Mouse (Mus musculus): Measurements from ENCODE around the gene Mink1. TPM values are rescaled to one million over a fixed set of nuclear protein-coding genes. Genes with fewer than 3 reads are reported as not detected.
A peak's percentile ranks its signal among the peaks of the same experiment; 100 is the strongest.
"Not testable (repeated sequence)": the region's sequence is repeated elsewhere in the genome, so short reads cannot be mapped to it uniquely, and the experiment has no call there.

The Mink1 gene
- 16.7 and 20.3 TPM in 2 replicates for polyA plus RNA-seq (2015; fragmentation: Nextera tagmentation; extraction: Ambion mirVana)

GRCm38 (mm10) chr11:70562287-70562994, at the start of gene Mink1:
Mink1 (plus strand) TSS chr11:70562881.
- H3K36me3 ChIP-seq, result no peaks in the 10 kb centered on the region
- H3K9me3 ChIP-seq (replicated peaks), result no peaks in the 10 kb centered on the region
- H3K27me3 ChIP-seq, result no peaks in the 10 kb centered on the region
- ATAC-seq (ENCODE audit: insufficient number of reproducible peaks, low FRiP score, low TSS enrichment, low read depth), result peak; percentile 91
- H3K4me1 ChIP-seq, result peaks cover 35% of the 10 kb centered on the region
- under 1% methylated on average over 50 of the region's 57 CpGs for WGBS
- H3K9ac ChIP-seq, result peak within 1 kb of the TSS; percentile 74
- peak within 1 kb of the TSS; percentile 94 for H3K4me3 ChIP-seq (replicated peaks)
- H3K4me2 ChIP-seq (replicated peaks), result peak within 1 kb of the TSS; percentile 92
- H3K27ac ChIP-seq (replicated peaks), result peak within 1 kb of the TSS; percentile 92

GRCm38 (mm10) chr11:70513520-70513919, 49.2 kb upstream of the Mink1 start:
- no peaks in the 10 kb centered on the region for H3K9me3 ChIP-seq (replicated peaks)
- no peak for ATAC-seq (ENCODE audit: insufficient number of reproducible peaks, low FRiP score, low TSS enrichment, low read depth)
- H3K4me1 ChIP-seq, result peaks cover 7% of the 10 kb centered on the region; the same call in 1 of the 2 replicates
- H3K4me2 ChIP-seq (replicated peaks), result no peak overlapping the region
- H3K9ac ChIP-seq, result no peak overlapping the region
- H3K4me3 ChIP-seq (replicated peaks), result no peak overlapping the region
- H3K36me3 ChIP-seq, result no peaks in the 10 kb centered on the region
- no peak overlapping the region for H3K27ac ChIP-seq (replicated peaks)
- peaks cover 6% of the 10 kb centered on the region; the same call in 1 of the 2 replicates for H3K27me3 ChIP-seq
- 51% methylated on average over 11 of the region's 11 CpGs for WGBS

GRCm38 (mm10) chr11:70514288-70514687, 48.4 kb upstream of the Mink1 start, which contains the start of gene Vmo1:
Vmo1 (minus strand) TSS chr11:70514616.
- ATAC-seq (ENCODE audit: insufficient number of reproducible peaks, low FRiP score, low TSS enrichment, low read depth), result no peak
- Histone ChIP-seq H3K4me2 (replicated peaks) (no peak within 1 kb of the TSS), H3K9ac (no peak within 1 kb of the TSS), H3K9me3 (replicated peaks) (no peaks in the 10 kb centered on the region), H3K4me1 (peaks cover 8% of the 10 kb centered on the region), H3K27ac (replicated peaks) (no peak within 1 kb of the TSS), H3K27me3 (peaks cover 6% of the 10 kb centered on the region; the same call in 1 of the 2 replicates), H3K4me3 (replicated peaks) (no peak within 1 kb of the TSS), H3K36me3 (no peaks in the 10 kb centered on the region)
- WGBS, result 87% methylated on average over 7 of the region's 7 CpGs

- WGBS, result 30% methylated on average over 2 of the region's 2 CpGs
Measured at GRCm38 (mm10) chr11:70516352-70516751, 46.3 kb upstream of the Mink1 start.

GRCm38 (mm10) chr11:70518436-70518835, 44.2 kb upstream of the Mink1 start:
- Histone ChIP-seq H3K9me3 (replicated peaks) (no peaks in the 10 kb centered on the region), H3K36me3 (no peaks in the 10 kb centered on the region), H3K4me2 (replicated peaks) (no peak overlapping the region), H3K4me1 (peaks cover 15% of the 10 kb centered on the region), H3K27me3 (peaks cover 10% of the 10 kb centered on the region), H3K9ac (no peak overlapping the region), H3K4me3 (replicated peaks) (no peak overlapping the region), H3K27ac (replicated peaks) (no peak overlapping the region)
- no peak for ATAC-seq (ENCODE audit: insufficient number of reproducible peaks, low FRiP score, low TSS enrichment, low read depth)
- 40% methylated on average over 1 of the region's 1 CpGs for WGBS

More at GRCm38 (mm10) chr11:70516352-70516751, 46.3 kb upstream of the Mink1 start:
- peaks cover 16% of the 10 kb centered on the region for H3K27me3 ChIP-seq
- ATAC-seq (ENCODE audit: insufficient number of reproducible peaks, low FRiP score, low TSS enrichment, low read depth), result no peak
- H3K27ac ChIP-seq (replicated peaks), result no peak overlapping the region
- H3K9me3 ChIP-seq (replicated peaks), result no peaks in the 10 kb centered on the region
- H3K9ac ChIP-seq, result no peak overlapping the region
- H3K4me1 ChIP-seq, result peaks cover 15% of the 10 kb centered on the region
- no peak overlapping the region for H3K4me3 ChIP-seq (replicated peaks)
- no peaks in the 10 kb centered on the region for H3K36me3 ChIP-seq
- H3K4me2 ChIP-seq (replicated peaks), result no peak overlapping the region

GRCm38 (mm10) chr11:70518923-70519322, 43.8 kb upstream of the Mink1 start, which contains the start of gene Gltpd2:
Gltpd2 (plus strand) TSS chr11:70519196.
- WGBS, result 79% methylated on average over 10 of the region's 10 CpGs
- no peaks in the 10 kb centered on the region for H3K36me3 ChIP-seq
- H3K4me2 ChIP-seq (replicated peaks), result peak within 1 kb of the TSS; percentile 56
- peaks cover 15% of the 10 kb centered on the region for H3K4me1 ChIP-seq
- no peaks in the 10 kb centered on the region for H3K9me3 ChIP-seq (replicated peaks)
- peak within 1 kb of the TSS; percentile 39 for H3K9ac ChIP-seq
- peak within 1 kb of the TSS; percentile 38 for H3K4me3 ChIP-seq (replicated peaks)
- no peak for ATAC-seq (ENCODE audit: insufficient number of reproducible peaks, low FRiP score, low TSS enrichment, low read depth)
- peaks cover 10% of the 10 kb centered on the region for H3K27me3 ChIP-seq
- peak within 1 kb of the TSS; percentile 58; the same call in 1 of the 2 replicates for H3K27ac ChIP-seq (replicated peaks)

GRCm38 (mm10) chr11:70520178-70520769, 42.4 kb upstream of the Mink1 start:
- H3K4me3 ChIP-seq (replicated peaks), result peak overlapping the region; percentile 38
- H3K27me3 ChIP-seq, result peaks cover 10% of the 10 kb centered on the region
- H3K4me2 ChIP-seq (replicated peaks), result peak overlapping the region; percentile 56
- no peaks in the 10 kb centered on the region for H3K36me3 ChIP-seq
- peak overlapping the region; percentile 39 for H3K9ac ChIP-seq
- peaks cover 17% of the 10 kb centered on the region for H3K4me1 ChIP-seq
- H3K27ac ChIP-seq (replicated peaks), result peak overlapping the region; percentile 58
- no peaks in the 10 kb centered on the region for H3K9me3 ChIP-seq (replicated peaks)
- WGBS, result 14% methylated on average over 41 of the region's 41 CpGs
- peak; percentile 52; the same call in 1 of the 2 replicates for ATAC-seq (ENCODE audit: insufficient number of reproducible peaks, low FRiP score, low TSS enrichment, low read depth)

- H3K9me3 ChIP-seq (replicated peaks); H3K27ac ChIP-seq (replicated peaks); H3K4me2 ChIP-seq (replicated peaks); H3K4me3 ChIP-seq (replicated peaks); ATAC-seq (ENCODE audit: insufficient number of reproducible peaks, low FRiP score, low TSS enrichment, low read depth); H3K9ac ChIP-seq; H3K27me3 ChIP-seq: not testable (repeated sequence)
- Histone ChIP-seq H3K36me3 (peaks cover 23% of the 10 kb centered on the region), H3K4me1 (peaks cover 27% of the 10 kb centered on the region)
- WGBS, result 86% methylated on average over 8 of the region's 8 CpGs
Measured at GRCm38 (mm10) chr11:70523306-70523989, 39.2 kb upstream of the Mink1 start.

- H3K36me3 ChIP-seq, result peaks cover 36% of the 10 kb centered on the region
- H3K4me1 ChIP-seq, result peaks cover 21% of the 10 kb centered on the region
- H3K27me3 ChIP-seq, result peaks cover 5% of the 10 kb centered on the region
- peak overlapping the region; percentile 76 for H3K4me3 ChIP-seq (replicated peaks)
- no peak overlapping the region for H3K27ac ChIP-seq (replicated peaks)
- ATAC-seq (ENCODE audit: insufficient number of reproducible peaks, low FRiP score, low TSS enrichment, low read depth), result 0 out of 2 replicates have a peak, but pooled peaks have one; percentile 3
- no peak overlapping the region for H3K9ac ChIP-seq
- WGBS, result 6% methylated on average over 8 of the region's 8 CpGs
- peak overlapping the region; percentile 69 for H3K4me2 ChIP-seq (replicated peaks)
- H3K9me3 ChIP-seq (replicated peaks), result no peaks in the 10 kb centered on the region
Measured at GRCm38 (mm10) chr11:70524782-70525181, 37.9 kb upstream of the Mink1 start.

GRCm38 (mm10) chr11:70525184-70525678, 37.5 kb upstream of the Mink1 start, which contains the start of gene Psmb6:
Psmb6 (plus strand) TSS chr11:70525367.
- Histone ChIP-seq H3K9me3 (replicated peaks) (no peaks in the 10 kb centered on the region), H3K4me3 (replicated peaks) (peak within 1 kb of the TSS; percentile 76), H3K4me1 (peaks cover 17% of the 10 kb centered on the region), H3K4me2 (replicated peaks) (peak within 1 kb of the TSS; percentile 69), H3K9ac (peak within 1 kb of the TSS; percentile 63), H3K27ac (replicated peaks) (peak within 1 kb of the TSS; percentile 56; the same call in 1 of the 2 replicates), H3K36me3 (peaks cover 36% of the 10 kb centered on the region), H3K27me3 (peaks cover under 1% of the 10 kb centered on the region)
- WGBS, result 0% methylated on average over 26 of the region's 26 CpGs
- peak; percentile 94 for ATAC-seq (ENCODE audit: insufficient number of reproducible peaks, low FRiP score, low TSS enrichment, low read depth)

- no peaks in the 10 kb centered on the region for H3K9me3 ChIP-seq (replicated peaks)
- H3K27ac ChIP-seq (replicated peaks), result no peak overlapping the region
- peak overlapping the region; percentile 76 for H3K4me3 ChIP-seq (replicated peaks)
- H3K9ac ChIP-seq, result peak overlapping the region; percentile 63
- peak overlapping the region; percentile 69 for H3K4me2 ChIP-seq (replicated peaks)
- H3K36me3 ChIP-seq, result peaks cover 36% of the 10 kb centered on the region
- under 1% methylated on average over 12 of the region's 12 CpGs for whole genome bisulfite sequencing
- no peaks in the 10 kb centered on the region for H3K27me3 ChIP-seq
- ATAC-seq (ENCODE audit: insufficient number of reproducible peaks, low FRiP score, low TSS enrichment, low read depth), result no peak
- peaks cover 12% of the 10 kb centered on the region for H3K4me1 ChIP-seq
Measured at GRCm38 (mm10) chr11:70525726-70526125, 37.0 kb upstream of the Mink1 start.

Measured in embryonic facial prominence, embryonic 15.5 days (tissue).